Mouse (Mus musculus) brown adipose tissue, adult 24 weeks (tissue): ENCODE data around the gene Ctbp2. TPM values are rescaled to one million over a fixed set of nuclear protein-coding genes. Genes with fewer than 3 reads are reported as not detected.

Experiments
- H3K27ac ChIP-seq: fragments of 200-500 bp; replicated peaks from 2 replicates; pipeline ENCODE4 v1.5.1; 2012; ENCODE audit warnings: low read depth, mild to moderate bottlenecking, low read length
- H3K4me1 ChIP-seq: fragments of 200-500 bp; 2 replicates; pipeline ENCODE4 v1.6.1; 2012; ENCODE audit warnings: low read length, mixed read lengths; ENCODE audit not compliant: control insufficient read depth, insufficient read depth, insufficient read length
- H3K4me3 ChIP-seq: fragments of 200-500 bp; 2 replicates; pipeline ENCODE4 v1.5.1; 2012; ENCODE audit warnings: low read depth, mild to moderate bottlenecking, low read length, moderate library complexity; ENCODE audit not compliant: insufficient read depth
- polyA plus RNA-seq: library from polyadenylated mRNA; stranded (reverse); fragments of >200 nt; gene quantifications from 2 replicates; pipeline ENCODE4 v1.2.4, GENCODE M21; 2012; ENCODE audit not compliant: missing spikeins, insufficient read depth, insufficient read length

Gene Ctbp2
- polyA plus RNA-seq, 1 experiment, result 21.0 TPM

GRCm38 (mm10) chr7:133024694-133025093, 99.5 kb downstream of the Ctbp2 start:
- H3K4me3 ChIP-seq, result no peak overlapping the region
- no peak overlapping the region for H3K27ac ChIP-seq
- peaks cover 8% of the 10 kb centered on the region for H3K4me1 ChIP-seq

GRCm38 (mm10) chr7:133019481-133020020, 104.6 kb downstream of the Ctbp2 start:
- Histone ChIP-seq H3K27ac (no peak overlapping the region), H3K4me1 (peaks cover 13% of the 10 kb centered on the region), H3K4me3 (no peak overlapping the region)

- no peak overlapping the region for H3K4me3 ChIP-seq
- H3K27ac ChIP-seq, result no peak overlapping the region
- H3K4me1 ChIP-seq, result peaks cover 13% of the 10 kb centered on the region
These were observed 105.2 kb downstream of the Ctbp2 start for GRCm38 (mm10) chr7:133018961-133019360.

- Histone ChIP-seq H3K4me1 (peaks cover 13% of the 10 kb centered on the region), H3K4me3 (no peak overlapping the region), H3K27ac (no peak overlapping the region)
These were observed 108.6 kb downstream of the Ctbp2 start for GRCm38 (mm10) chr7:133015416-133016070.

GRCm38 (mm10) chr7:133014631-133015030, 109.5 kb downstream of the Ctbp2 start:
- no peak overlapping the region for H3K27ac ChIP-seq
- peaks cover 5% of the 10 kb centered on the region; the same call in 1 of the 2 replicates for H3K4me1 ChIP-seq
- H3K4me3 ChIP-seq, result no peak overlapping the region

DNA sequence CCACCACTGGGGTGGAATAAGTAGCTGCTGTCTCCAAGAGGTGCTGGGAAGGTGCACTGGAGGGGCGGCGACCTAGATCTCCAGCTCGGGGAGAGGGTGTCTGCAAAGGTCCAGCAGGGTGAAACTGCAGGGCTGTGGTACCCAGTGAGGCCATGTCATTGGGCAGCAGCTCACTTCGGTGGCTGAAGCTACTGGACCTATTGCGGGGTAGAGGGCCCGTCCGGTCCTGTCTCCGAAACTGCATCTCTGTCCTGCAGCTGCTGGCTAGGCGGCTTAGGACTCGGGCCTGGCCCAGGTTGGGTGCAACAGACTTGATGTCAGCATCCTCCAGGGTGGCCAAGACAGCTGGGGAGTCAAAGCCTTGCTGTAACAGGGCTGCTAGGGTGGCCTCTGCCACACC, 110.2 kb downstream of the Ctbp2 start:
- no peak overlapping the region for H3K27ac ChIP-seq
- 0 out of 2 replicates have a peak, but pooled peaks cover 2% of the 10 kb centered on the region for H3K4me1 ChIP-seq
- no peak overlapping the region for H3K4me3 ChIP-seq

- Histone ChIP-seq H3K4me1 (no peaks in the 10 kb centered on the region), H3K4me3 (no peak overlapping the region), H3K27ac (no peak overlapping the region)
These were observed 111.4 kb downstream of the Ctbp2 start for GRCm38 (mm10) chr7:133012637-133013366.

- no peaks in the 10 kb centered on the region for H3K4me1 ChIP-seq
- H3K4me3 ChIP-seq, result no peak overlapping the region
- no peak overlapping the region for H3K27ac ChIP-seq
These were observed 112.5 kb downstream of the Ctbp2 start for GRCm38 (mm10) chr7:133011611-133012010.

GRCm38 (mm10) chr7:133011191-133011590, 113.0 kb downstream of the Ctbp2 start:
- Histone ChIP-seq H3K4me3 (no peak overlapping the region), H3K27ac (no peak overlapping the region), H3K4me1 (no peaks in the 10 kb centered on the region)

GRCm38 (mm10) chr7:133010477-133010876, 113.7 kb downstream of the Ctbp2 start:
- no peak overlapping the region for H3K4me3 ChIP-seq
- no peaks in the 10 kb centered on the region for H3K4me1 ChIP-seq
- H3K27ac ChIP-seq, result no peak overlapping the region

DNA sequence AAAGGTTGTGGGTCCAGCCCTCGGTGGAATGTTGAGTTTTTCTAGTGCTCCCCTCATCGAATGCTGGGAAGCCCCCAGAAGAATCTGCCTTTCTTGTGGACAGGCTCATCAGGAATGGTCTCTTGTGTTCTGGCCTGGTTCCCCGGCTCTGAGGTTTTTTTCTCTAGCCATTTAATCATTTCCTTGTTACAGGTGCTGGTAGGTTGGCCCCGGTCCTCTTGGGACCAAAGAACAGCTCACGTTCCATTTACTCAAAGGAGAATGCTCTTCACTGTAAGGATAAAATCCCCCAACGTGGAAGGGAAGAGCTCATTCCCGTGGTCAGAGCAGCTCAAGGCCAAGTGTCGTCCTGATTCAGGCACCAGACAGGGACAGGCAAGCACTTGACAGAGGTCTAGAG, 114.5 kb downstream of the Ctbp2 start:
- Histone ChIP-seq H3K4me1 (no peaks in the 10 kb centered on the region), H3K27ac (no peak overlapping the region), H3K4me3 (no peak overlapping the region)

DNA sequence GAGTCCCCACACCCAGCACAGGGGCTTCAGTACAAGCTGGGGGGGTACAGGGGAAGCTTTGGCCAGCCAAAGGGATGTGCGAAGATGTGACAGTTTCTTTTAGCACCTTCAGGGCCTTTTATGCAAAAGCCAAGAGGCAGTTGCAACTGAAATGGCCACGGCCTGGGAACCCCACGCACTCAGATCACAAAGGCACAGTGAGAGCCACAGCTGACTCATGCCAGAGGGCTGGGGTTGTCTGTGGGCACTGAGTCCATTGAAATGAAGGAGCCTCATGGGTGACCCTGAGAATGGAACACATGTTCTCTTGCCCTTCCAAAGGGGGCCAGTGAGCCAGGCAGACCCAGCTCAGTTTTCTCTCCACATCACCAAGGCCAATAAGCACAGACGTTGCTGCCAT, 115.5 kb downstream of the Ctbp2 start:
- no peak overlapping the region for H3K4me3 ChIP-seq
- no peaks in the 10 kb centered on the region for H3K4me1 ChIP-seq
- H3K27ac ChIP-seq, result no peak overlapping the region

DNA sequence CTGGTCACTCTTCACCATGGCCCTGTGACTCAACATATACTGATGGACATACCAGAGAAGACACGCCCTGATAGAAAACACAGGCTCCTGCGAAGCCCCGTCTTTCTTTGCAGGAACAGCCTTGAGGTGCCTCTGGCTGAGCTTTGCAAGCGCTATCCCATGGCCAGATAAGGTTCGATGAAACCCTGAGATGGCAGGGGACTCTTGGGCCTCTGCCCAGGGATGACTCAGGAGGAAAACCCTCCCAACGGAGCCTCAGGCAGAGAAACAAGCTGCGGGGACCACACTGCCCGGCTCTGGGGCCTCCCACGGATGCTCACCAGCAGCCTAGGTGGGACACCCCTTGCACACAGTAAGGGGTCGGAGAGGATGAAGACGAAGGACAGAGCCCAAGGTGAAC, 116.8 kb downstream of the Ctbp2 start:
- Histone ChIP-seq H3K4me1 (peaks cover 5% of the 10 kb centered on the region; the same call in 1 of the 2 replicates), H3K4me3 (no peak overlapping the region), H3K27ac (no peak overlapping the region)

DNA sequence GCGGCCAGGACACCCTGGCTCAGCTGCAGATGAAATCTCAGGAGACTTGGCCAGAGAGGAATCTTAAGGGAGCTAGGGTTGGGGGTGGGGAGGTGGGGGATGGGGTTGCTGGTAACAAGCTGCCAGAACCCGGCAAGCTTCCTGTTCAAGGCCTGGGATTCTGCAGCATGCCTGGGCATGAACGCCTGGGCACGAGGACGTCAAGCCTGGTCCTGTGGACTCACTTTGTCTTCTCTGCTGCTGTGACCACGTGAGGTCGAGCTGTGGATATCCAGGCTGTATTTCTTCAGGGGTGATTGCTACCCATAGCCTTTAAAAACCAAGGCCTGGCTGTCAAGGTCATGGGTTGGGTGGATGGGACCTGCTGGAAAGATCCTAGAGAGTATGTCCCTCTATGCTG, 118.4 kb downstream of the Ctbp2 start:
- Histone ChIP-seq H3K4me1 (peaks cover 5% of the 10 kb centered on the region; the same call in 1 of the 2 replicates), H3K27ac (no peak overlapping the region), H3K4me3 (no peak overlapping the region)

GRCm38 (mm10) chr7:133003421-133003820, 120.7 kb downstream of the Ctbp2 start:
- no peak overlapping the region for H3K27ac ChIP-seq
- H3K4me3 ChIP-seq, result no peak overlapping the region
- H3K4me1 ChIP-seq, result peaks cover 5% of the 10 kb centered on the region; the same call in 1 of the 2 replicates

DNA sequence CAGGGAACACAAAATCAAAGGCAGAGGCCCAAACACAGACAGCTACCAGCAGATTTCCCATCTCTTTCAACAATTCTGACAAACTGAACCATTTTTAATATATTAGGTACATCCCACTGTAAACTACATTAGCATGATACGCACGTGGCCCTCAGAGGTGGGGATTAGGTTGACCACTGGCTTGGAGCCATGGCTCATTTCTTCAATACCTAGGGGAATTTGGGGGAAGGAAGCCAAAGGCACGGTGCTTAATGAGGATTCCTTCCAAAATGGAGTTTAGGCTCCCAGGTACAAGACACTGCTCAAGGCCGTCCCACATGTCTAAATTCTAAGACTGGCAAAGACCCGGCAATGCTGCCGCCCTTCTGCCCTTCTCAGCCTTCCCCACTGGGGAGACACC, 121.9 kb downstream of the Ctbp2 start:
- Histone ChIP-seq H3K4me1 (peaks cover 5% of the 10 kb centered on the region; the same call in 1 of the 2 replicates), H3K4me3 (no peak overlapping the region), H3K27ac (no peak overlapping the region)
